Mouse (Mus musculus): ENCODE data around the gene Agap2.
A peak's percentile ranks its signal among the peaks of the same experiment; 100 is the strongest.

The Agap2 gene

DNA sequence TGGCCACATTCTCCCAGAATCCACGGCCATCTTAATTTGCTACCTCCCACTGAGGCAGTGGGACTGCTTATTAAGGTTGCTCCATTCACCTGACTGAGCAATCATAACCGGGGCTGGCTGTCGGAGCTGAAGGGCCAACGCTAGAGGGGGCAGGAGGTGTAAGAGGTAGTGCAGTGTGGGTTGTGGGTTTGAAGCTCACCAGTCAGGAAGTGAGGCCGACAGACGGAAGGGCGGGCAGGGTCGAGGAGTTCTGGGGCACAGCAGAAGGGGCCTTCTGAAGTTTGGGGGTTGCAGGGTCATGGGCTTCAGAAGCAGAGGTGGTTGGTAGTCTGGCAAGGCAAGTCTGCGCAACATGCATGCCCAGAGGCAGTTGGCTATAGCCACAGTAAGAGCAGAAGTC lies at the start of gene Agap2:
Agap2 (plus strand) TSS at position 205 of the 400 bp plus-strand sequence.
- DNase-seq (ENCODE audit: low read depth, low spot score), result no peak

DNA sequence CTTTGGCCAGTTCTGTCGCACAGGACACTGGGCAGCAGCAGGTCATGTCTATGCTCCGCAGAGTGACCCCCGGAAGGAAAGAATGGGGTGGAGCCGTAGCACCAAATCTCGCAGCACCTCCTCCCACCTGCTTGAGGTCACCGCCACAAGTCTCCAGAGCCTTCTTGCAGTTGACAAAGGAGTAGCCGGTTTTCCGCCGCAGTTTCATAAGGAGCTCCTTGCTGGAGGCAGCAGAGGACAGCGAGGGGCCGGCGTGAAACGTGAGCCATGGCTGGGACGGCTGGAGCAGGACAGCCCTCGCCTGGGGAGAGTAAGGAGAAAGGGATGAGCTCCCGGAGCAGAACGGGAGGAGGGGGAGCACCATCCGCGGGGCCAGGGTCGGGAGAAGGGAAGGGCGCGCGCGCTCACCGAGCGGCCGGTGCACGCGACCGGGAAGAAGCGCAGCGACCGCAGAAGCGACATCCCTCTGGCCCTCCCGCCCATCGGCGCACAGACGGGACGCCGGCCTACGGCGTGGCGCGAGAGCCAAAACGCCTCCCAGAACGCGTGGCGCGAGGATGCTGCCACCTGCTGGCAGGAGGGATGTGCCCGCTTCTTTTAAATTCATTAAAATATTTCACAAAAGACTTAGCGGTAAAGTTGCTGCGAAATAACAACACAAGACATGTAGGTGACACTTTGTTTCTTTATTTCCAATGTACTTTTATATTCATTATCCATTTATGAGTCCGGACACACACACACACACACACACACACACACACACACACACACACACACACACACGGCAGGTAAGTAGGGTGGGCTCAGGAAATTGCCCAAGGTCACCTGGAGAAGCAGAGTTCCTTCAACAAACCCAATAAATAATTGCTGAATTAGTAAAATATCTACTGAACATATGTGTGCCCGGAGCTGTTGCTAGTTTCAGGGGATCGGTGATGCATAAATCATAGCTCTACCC lies 44.5 kb upstream of the Agap2 start, which contains the start of gene Tsfm:
Tsfm (minus strand) TSS at position 505 of the 961 bp plus-strand sequence.
- DNase-seq (ENCODE audit: low read depth, low spot score), result peak; percentile 87

DNA sequence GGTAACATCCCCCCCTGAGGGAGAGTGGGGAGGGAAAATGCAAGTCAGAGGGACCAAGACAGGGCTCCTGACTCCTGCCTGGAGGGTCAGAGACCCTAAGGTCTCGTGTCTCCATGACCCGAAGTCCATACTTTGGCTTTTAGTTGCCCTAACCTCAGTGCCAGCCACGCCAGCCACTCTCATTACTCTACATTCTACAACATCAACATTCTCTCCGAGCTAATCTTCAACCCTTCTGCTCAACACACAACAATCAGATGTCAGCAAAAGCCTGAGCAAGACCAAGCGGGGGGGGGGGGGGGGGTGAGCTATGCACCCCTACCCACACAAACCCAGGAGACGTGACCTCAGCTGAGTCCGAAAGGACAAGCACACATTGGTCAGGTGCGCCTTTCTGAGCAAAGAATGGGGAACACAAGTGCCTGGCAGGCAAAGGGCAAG lies 41.8 kb upstream of the Agap2 start:
- DNase-seq (ENCODE audit: low read depth, low spot score), result no peak

DNA sequence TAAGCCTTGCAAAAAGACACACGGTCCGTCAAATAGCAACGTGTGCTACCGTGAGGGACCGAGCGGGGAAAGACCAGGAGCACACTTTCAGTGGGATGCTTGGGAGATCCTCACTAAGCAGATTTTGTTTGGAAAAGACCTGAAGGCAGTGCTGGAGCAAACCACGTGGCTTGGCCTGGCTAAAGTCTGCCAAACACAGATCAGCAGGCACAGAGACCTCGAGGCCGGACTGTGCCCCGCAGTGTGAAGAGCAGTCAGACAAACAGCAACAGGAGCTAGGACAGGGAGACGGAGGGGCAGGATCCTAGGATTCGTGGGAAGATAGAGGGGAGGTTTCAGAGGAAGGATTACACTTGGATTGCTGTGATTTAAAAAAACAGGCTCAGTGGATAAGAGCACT lies 38.8 kb upstream of the Agap2 start:
- no peak for DNase-seq (ENCODE audit: low read depth, low spot score)

DNA sequence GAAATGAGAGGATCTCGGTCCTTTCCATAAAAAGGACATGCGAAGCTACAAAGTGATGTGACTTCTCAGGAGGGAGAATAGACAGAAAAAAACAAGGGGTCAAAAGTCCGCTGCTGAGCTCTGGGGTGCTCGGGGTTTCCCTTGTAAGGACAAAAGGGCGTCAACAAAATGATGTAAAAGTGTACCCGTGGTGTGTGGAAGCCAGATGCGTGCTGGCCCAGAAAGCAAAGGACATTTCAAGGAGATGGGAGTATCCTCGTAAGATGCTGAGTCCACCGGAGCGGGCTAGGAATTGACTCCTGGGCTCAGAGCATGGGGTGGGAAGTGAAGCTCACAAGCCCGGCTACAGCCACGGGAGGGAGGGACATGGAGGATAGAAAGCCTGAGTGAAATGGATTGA lies 37.4 kb upstream of the Agap2 start:
- DNase-seq (ENCODE audit: low read depth, low spot score), result no peak

DNA sequence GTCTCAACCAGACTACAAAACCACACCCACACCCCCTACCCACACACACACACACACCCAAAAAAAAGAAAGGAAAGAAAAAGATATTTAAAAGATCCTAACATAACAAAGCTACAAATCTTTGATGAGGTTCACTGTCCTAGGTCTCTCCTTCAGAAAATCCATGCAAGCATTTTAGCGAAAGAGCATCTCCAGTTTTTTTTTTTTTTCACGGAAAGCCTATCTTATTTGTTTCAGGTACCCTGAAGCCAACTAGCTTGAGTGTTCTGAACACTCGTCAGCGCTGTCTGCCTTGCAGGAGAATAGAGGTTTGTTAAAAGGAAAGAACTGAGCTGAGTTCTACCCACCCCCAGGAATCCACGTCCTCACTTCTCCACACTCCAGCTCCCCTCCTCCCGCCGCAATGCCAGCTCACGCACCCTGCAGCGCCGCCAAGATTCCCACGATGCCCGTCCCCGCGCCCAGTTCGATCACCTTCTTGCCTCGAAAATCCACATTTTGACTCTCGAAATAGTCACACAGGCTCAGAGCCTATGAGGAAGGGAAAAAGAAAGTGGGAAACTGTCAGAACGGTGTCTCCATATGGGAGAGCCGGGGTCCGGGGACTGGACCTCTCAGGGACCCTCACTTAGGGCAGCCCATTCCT lies 34.4 kb upstream of the Agap2 start:
- DNase-seq (ENCODE audit: low read depth, low spot score), result peak; percentile 41

DNA sequence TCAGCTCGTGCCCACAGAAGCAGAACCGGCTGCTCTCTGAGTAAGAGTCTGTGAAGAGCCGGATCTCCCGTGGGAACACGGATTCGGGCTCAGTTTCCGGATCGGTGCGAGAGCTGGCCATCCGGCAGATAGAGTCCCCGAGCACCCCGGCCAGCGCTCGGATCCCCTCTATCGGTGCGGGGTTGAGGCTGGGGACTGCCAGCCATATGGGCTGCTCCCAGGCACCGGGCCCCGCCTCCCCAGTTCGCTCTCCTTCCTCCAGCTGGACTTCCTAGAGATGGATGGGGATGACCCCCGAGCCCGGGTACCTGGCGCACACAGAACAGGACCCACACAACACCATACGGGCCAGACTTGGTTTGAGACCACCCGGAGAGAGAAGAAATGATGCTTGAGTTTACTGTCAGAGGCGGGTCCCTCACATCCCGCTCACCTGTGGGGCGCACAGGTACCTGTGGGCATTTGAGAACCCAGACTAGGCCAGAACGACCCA lies 33.8 kb upstream of the Agap2 start, which contains the start of the genes Mettl1 and Eef1akmt3:
Mettl1 (plus strand) TSS at position 141 of the 493 bp plus-strand sequence.
Eef1akmt3 (minus strand) TSS at position 240 of the 493 bp plus-strand sequence.
- DNase-seq (ENCODE audit: low read depth, low spot score), result peak; percentile 61

DNA sequence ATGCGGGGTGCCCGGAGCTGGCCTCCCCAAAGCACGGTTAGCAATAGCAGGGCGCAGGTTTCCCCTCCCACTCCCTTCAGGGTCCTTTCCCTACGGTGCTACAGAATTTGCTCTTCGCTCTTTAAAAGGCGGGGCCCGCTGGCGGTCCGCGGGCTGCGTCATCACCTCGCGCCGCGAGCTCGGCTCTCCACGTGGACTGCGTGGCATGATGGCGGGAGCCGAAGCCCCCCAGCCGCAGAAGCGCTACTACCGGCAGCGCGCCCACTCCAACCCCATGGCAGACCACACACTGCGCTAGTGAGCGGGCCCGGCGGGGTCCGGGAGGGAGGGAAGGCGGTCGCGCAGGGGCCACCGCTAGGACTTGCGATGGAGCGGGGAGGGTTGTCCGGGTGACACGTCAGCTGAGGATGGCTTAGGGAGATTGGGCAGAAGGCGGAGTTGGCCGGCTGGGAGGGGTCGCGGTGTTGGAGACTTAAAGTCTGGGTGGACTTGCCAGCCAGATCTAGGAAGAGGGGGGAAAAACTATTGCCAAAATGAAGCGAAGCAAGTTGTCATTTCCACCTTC lies 33.2 kb upstream of the Agap2 start:
- DNase-seq (ENCODE audit: low read depth, low spot score), result peak; percentile 84

DNA sequence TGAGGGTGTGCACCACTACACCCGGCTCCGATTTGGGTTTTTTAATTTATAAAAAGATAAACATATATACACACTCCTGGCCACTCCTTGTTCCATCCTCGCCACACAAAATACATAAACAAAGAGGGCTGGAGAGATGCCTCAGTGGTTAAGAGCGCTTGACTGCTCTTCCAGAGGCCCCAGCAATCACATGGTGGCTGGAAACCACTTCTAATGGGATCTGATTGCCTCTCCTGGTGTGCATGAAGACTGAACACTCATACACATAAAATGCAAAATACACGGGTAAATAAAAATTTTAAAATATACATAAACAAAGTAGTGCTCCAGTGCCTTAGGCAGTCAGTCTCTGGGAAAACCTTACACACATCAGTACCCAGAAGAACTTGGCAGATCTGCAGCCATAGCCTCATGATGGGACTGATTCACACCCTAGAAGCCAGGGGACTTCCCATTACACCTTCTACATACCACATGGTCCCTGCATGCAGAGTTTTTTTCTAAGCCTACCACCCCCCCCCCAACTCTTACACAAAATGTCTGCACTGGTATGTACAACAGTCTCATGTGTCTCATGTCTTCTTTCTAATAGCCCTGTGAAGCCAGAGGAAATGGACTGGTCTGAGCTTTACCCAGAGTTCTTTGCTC lies 32.5 kb upstream of the Agap2 start:
- DNase-seq (ENCODE audit: low read depth, low spot score), result peak; percentile 68

DNA sequence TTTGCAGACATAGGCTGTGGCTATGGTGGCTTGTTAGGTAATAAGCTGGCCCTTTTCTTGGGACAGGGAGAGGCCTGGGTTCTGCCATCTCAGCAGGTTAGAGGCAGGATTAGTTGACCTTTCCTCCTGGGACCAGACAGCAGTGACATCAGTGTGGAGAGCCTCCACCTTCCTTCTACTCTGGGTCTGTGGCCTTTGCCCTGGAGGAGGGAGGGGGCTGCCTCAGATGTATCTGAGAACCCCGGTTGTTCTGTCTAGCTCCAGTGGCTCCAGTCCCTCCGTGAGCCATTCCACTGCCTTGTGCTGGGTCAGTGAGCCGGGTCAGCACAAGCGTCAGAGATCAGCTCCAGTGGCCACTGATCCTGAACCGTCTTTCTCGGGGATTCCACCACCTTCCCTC lies 31.9 kb upstream of the Agap2 start:
- DNase-seq (ENCODE audit: low read depth, low spot score), result no peak

DNA sequence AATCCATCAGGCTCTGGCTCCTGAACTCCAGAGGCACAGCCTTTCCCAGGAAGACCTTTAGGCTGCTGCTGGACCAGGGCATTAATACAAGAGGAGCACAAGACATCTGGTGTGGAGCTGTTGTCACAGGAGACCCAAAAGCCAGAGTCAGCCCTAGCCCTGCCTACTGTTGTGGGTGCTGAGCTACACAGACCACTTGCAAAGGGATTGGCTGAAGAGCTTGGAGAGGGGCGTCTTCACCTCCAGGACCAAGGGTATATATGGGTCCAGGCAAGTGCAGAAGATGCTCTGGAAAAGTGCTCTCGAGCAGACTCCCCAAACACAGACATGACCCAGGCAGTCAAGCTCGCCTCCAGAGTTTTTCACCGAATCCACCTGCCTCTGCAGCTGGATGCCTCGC lies 27.1 kb upstream of the Agap2 start, which contains the start of gene Cyp27b1:
Cyp27b1 (plus strand) TSS at position 297 of the 400 bp plus-strand sequence.
- no peak for DNase-seq (ENCODE audit: low read depth, low spot score)

DNA sequence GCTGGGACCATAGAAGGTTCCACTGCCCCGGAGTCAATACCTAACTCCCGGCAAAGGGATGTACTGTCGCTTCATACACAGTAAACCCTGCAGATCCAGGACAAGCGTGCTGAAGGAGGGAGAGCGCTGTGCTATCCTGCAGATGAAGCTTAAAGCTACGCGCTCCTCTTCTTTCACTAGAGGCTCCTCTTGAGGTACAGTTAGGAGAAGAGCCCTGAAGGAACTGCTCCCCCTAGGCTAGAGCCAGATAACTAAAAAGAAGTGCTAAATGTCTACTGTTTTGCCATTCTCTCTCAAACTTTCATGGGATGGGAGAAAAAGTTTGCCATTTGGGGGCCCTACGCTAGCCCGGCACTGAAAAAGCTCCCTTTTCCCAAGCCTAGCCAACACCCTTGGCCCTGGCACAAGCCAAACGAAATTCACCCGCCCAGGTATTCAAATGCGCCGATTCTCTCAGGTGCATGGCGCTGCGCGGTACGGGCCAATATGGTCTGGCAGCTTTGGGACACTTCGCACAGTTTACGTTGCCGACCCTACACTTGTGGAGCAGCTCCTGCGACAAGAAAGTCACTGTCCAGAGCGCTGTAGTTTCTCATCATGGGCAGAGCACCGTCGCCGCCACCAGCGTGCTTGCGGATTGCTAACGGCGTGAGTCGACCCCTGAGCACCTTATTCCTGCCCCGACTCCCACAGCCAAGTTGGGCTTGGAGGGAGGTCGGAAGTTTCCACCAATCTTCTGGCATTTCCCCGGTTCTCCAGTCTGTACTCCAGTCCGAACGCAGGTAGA lies 26.3 kb upstream of the Agap2 start:
- no peak for DNase-seq (ENCODE audit: low read depth, low spot score)

DNA sequence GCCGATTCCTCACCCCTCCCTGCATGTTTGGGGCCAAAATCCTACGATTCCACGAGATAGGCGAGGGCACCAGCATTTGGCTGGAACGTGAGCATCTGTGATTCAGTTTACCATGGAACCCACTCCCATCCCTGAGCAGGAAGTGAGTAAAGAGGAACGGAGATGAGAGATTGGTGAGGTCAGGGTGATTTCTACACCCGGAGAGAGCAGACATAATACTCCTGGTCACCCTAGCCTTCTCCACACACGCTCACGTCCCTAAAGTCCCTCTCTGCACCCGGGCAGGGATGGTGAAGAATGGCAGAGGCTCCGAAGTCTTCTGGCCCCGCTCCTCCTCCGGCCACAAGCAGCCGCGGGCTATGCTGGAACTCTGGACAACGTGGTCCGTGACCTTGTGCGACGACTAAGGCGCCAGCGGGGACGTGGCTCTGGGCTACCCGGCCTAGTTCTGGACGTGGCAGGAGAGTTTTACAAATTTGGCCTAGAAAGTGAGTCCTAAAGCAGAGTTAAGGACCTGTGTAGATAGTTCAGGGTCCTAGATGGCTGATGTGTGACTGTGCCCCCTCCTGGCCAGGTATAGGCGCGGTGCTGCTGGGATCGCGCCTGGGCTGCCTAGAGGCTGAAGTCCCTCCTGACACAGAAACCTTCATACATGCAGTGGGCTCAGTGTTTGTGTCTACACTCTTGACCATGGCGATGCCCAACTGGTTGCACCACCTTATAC lies 25.5 kb upstream of the Agap2 start:
- no peak for DNase-seq (ENCODE audit: low read depth, low spot score)

DNA sequence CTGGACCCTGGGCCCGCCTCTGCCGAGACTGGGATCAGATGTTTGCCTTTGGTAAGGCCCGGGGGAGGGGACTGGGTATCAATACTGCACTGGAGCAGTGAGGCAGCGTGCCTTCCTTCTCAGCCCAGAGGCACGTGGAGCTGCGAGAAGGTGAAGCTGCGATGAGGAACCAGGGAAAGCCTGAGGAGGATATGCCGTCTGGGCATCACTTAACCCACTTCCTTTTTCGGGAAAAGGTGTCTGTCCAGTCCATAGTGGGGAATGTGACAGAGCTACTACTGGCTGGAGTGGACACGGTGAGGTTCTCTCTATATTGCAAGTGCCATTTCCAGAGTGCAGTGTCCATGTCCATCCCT lies 25.0 kb upstream of the Agap2 start:
- DNase-seq (ENCODE audit: low read depth, low spot score), result no peak

DNA sequence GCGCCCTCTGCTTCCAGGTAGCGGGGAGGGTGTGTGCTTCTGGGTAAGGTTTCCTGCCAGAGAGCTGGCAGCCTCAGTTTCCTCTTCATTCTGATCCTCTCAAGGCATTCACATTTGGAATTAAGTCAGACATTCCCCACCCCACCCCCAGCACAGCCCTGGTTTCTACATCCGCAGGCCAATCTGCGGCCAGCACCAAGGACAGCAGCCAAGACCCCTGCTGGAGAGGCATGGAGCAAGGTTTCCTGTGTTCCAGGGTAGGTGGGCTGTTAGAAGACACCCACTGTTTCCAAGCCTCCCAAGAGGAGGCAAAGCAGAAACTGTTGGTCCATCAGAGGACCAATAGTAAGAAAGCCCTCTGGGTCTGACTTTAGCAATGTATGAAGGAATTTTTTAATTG lies 20.4 kb upstream of the Agap2 start:
- no peak for DNase-seq (ENCODE audit: low read depth, low spot score)

DNA sequence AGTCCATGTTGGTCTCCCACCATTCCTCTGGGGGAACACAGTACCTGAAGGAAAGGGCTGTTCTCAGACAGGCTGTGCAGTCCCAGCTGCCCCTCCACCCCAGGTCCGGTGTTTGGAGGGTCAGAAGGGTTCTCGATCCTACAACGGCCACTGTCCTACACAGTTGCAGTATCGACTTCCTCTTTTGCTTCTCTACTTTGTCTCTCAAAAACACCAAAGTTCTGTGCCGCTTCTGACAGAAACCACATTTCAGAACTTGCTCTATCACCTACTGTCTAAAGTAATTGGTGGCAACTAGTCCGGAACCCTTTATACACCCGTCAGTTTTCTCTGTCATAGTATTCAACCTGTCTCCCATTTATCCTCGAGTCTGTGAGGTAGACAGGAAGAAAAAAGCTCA lies 19.7 kb upstream of the Agap2 start:
- DNase-seq (ENCODE audit: low read depth, low spot score), result no peak

DNA sequence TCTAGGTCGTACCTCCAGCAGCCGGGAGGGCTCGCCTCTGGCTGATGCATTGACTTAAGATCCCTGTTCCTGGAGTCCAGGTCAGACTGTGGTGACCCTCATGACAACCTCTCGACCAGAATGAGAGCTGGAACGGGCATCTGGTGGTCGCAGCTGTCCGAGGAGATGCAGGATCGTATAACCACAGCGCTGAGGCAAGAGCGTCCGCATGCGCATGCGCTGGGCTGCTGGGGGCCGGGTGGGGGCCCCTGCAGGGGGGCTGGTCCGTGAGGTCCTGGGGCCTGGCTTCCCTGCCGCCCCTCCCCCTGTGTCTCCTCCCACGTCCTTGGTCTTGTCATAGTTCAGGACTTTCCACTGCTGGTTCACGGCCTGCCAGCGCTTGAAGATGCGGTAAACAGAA lies 18.6 kb upstream of the Agap2 start:
- no peak for DNase-seq (ENCODE audit: low read depth, low spot score)

DNA sequence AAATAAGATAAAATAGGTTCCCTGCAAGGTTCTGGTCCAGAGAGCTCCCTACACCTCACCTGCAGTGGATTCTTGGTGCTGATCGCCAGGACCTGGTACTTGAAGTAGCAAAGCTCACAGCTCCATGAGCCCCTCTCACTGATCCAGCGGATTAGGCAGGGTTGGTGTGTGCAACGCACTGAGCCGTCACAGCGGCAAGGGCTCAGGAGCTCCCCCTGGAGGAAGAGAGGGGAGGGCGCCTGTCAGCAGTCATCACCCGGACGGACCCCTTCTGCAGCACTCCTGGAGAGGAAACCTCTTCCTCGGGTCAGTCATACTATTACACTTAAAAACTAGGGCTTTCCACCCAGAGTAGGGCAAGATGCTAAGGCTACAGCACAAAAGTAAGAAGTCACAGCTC lies 16.9 kb upstream of the Agap2 start:
- peak; percentile 49 for DNase-seq (ENCODE audit: low read depth, low spot score)

DNA sequence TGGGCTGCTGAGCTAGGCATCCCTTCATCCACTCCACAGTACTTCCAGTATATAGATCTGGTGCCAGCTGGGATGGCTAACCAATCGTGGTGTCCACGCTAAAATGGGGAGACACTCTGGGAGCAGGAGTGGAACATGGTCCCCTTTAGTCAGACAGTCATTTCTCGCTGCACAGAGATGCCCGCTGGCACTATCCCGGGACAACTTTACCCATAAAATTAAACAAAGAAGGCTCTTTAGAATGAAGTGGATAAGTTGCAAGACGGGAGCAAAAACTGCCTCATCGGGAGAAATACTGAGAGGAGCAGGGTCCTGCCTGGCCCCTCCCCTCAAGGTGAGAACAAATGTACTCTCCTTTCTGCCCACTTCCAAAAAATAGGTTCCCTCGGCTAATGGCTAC lies 16.4 kb upstream of the Agap2 start:
- DNase-seq (ENCODE audit: low read depth, low spot score), result no peak

All from 3T3-L1 (cell line).